Mouse (Mus musculus): ENCODE measurements around the gene Gm45062. TPM values are rescaled to one million over a fixed set of nuclear protein-coding genes. Genes with fewer than 3 reads are reported as not detected.

The Gm45062 gene
- total and polyA plus RNA-seq, 2 experiments from 2014 or later = 2.5 to 8.1 TPM

DNA sequence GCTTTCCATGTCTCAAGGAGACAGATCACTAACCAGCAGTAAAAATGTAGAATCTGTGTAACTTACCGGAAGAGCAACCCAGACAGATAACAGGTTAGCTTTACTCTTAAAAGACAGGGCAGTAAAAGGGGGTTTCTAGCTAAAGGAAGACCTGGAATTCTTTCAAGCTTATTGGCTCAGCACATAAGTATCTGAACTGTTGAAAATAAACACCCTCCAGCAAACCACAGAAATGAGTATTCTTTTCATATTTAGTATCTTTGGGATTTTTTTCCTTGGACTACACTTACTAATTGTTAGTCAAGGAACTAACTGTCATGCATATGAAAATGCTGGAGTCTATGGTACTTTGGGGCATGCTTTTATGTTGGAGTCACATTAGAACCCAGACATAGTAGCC, 89.1 kb downstream of the Gm45062 start:
- H3K27ac ChIP-seq (ENCODE audit: low read depth, low read length) = no peak overlapping the region
- H3K4me1 ChIP-seq (ENCODE audit: insufficient read depth, low read length) = peaks cover 6% of the 10 kb centered on the region; the same call in 1 of the 2 replicates
- no peak for DNase-seq (ENCODE audit: low spot score)
- no peak overlapping the region for H3K4me3 ChIP-seq (ENCODE audit: low read depth, low read length)
- no peak for ATAC-seq (ENCODE audit: low FRiP score)
- TF ChIP-seq CTCF (IDR thresholded peaks at IDR 0.05) = no peak
- H3K36me3 ChIP-seq (ENCODE audit: insufficient read depth, low read length) = no peaks in the 10 kb centered on the region
- H3K27me3 ChIP-seq (ENCODE audit: insufficient read depth, low read length) = no peaks in the 10 kb centered on the region
- WGBS = 89% methylated on average over 1 of the region's 1 CpGs
- H3K9me3 ChIP-seq (ENCODE audit: low read length) = no peaks in the 10 kb centered on the region
- H3K9ac ChIP-seq (replicated peaks; ENCODE audit: low read length, poor library complexity, severe bottlenecking) = no peak overlapping the region
- H3K4me2 ChIP-seq (ENCODE audit: low read depth, low read length, poor library complexity, severe bottlenecking) = no peak overlapping the region

DNA sequence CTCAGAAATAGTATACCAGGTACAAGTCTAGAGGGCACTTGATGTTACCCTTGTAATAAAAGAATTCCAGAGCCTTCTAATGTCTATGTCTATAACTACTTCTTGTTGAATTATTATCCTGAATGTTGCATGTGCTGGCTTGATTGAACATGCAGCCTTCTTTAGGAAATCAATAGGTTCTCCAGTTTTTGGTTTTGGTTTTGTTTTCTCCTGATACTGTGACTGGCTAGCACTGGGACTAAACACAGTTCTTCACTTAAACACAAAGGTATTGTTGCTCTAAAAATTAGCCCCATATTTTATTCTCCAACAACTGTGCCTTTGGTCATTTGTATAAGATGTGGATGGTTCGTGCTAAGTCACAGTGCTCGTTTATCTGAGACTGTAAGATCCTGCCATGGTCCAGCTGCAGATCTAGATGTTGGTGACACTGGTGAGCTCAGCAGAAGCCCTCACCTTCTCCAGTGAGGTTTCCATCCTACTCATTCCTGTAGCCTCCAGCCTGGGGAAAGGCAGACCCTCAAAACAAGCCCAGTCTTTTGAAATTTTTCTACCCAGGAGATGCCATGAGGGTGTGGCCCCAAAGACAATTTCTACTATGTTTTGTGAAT, 89.9 kb downstream of the Gm45062 start:
- DNase-seq (ENCODE audit: low spot score) (no peak), ATAC-seq (ENCODE audit: low FRiP score) (no peak)
- Histone ChIP-seq H3K9ac (replicated peaks; ENCODE audit: low read length, poor library complexity, severe bottlenecking) (no peak overlapping the region), H3K27ac (ENCODE audit: low read depth, low read length) (no peak overlapping the region), H3K27me3 (ENCODE audit: insufficient read depth, low read length) (no peaks in the 10 kb centered on the region), H3K4me3 (ENCODE audit: low read depth, low read length) (no peak overlapping the region), H3K36me3 (ENCODE audit: insufficient read depth, low read length) (no peaks in the 10 kb centered on the region), H3K4me2 (ENCODE audit: low read depth, low read length, poor library complexity, severe bottlenecking) (no peak overlapping the region), H3K9me3 (ENCODE audit: low read length) (no peaks in the 10 kb centered on the region), H3K4me1 (ENCODE audit: insufficient read depth, low read length) (peaks cover 14% of the 10 kb centered on the region; the same call in 1 of the 2 replicates)
- 82% methylated on average over 2 of the region's 2 CpGs for WGBS
- no peak for TF ChIP-seq CTCF (IDR thresholded peaks at IDR 0.05)

DNA sequence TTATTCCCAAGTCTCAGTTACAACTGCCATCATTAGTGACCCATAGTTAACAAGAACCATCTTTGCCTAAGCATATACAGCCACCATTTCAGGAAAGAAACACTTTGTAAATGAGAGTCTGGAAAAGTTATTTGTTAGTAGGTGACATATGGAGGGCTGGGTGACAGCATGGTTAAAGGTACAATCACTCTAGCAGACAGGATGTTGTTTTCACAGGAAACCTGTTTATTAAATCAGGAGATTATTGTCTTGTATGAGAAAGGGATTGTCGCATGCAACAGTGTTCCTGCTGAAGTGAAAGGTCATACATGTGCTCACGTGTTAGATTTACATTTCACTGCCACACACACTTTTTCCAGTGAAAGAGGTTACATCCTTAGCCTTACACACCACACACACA, 92.3 kb downstream of the Gm45062 start:
- TF ChIP-seq CTCF (IDR thresholded peaks at IDR 0.05) = no peak
- 79% methylated on average over 2 of the region's 2 CpGs for WGBS
- Histone ChIP-seq H3K27ac (ENCODE audit: low read depth, low read length) (no peak overlapping the region), H3K9ac (replicated peaks; ENCODE audit: low read length, poor library complexity, severe bottlenecking) (no peak overlapping the region), H3K4me1 (ENCODE audit: insufficient read depth, low read length) (peaks cover 14% of the 10 kb centered on the region; the same call in 1 of the 2 replicates), H3K27me3 (ENCODE audit: insufficient read depth, low read length) (no peaks in the 10 kb centered on the region), H3K4me2 (ENCODE audit: low read depth, low read length, poor library complexity, severe bottlenecking) (no peak overlapping the region), H3K9me3 (ENCODE audit: low read length) (no peaks in the 10 kb centered on the region), H3K36me3 (ENCODE audit: insufficient read depth, low read length) (no peaks in the 10 kb centered on the region), H3K4me3 (ENCODE audit: low read depth, low read length) (no peak overlapping the region)
- ATAC-seq (ENCODE audit: low FRiP score) (no peak), DNase-seq (ENCODE audit: low spot score) (no peak)

DNA sequence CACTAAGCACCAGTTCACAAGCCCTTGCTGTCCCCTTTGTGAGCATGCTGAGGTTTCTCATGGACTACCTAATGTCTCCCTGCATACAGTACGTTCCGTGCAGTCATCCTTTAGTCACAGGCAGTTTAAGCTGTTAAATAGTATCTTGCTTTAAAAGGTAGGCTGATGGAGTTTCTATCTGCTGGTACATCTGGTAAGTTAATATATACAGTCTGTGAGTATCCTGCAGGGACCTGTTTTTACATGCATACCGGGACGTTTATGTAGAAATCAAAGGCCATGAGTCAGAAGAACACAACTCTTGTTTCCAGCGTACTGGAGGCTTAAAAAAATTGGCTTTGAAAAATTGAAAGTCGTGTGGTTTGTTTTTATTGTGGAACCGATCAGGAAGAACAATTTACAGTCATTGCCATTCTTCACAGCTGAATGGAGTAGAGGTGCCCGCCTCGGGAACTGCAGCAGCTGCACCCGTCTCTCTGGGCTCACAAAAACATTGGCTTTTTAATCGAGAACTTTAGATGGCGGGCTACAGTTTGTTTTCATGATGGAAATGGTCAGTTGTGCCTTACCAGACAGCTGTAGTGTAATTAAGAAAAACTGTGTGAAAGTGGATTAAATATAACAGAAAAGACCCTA, 93.4 kb downstream of the Gm45062 start:
- Histone ChIP-seq H3K4me3 (ENCODE audit: low read depth, low read length) (peak overlapping the region; percentile 10; the same call in 1 of the 2 replicates), H3K27ac (ENCODE audit: low read depth, low read length) (no peak overlapping the region), H3K27me3 (ENCODE audit: insufficient read depth, low read length) (no peaks in the 10 kb centered on the region), H3K36me3 (ENCODE audit: insufficient read depth, low read length) (no peaks in the 10 kb centered on the region), H3K4me2 (ENCODE audit: low read depth, low read length, poor library complexity, severe bottlenecking) (peak overlapping the region; percentile 33), H3K4me1 (ENCODE audit: insufficient read depth, low read length) (peaks cover 14% of the 10 kb centered on the region; the same call in 1 of the 2 replicates), H3K9me3 (ENCODE audit: low read length) (no peaks in the 10 kb centered on the region), H3K9ac (replicated peaks; ENCODE audit: low read length, poor library complexity, severe bottlenecking) (no peak overlapping the region)
- peak; percentile 25 for DNase-seq (ENCODE audit: low spot score)
- 9% methylated on average over 12 of the region's 12 CpGs for WGBS
- no peak for TF ChIP-seq CTCF (IDR thresholded peaks at IDR 0.05)
- ATAC-seq (ENCODE audit: low FRiP score) = 0 out of 2 replicates have a peak, but pooled peaks have one; percentile 52

DNA sequence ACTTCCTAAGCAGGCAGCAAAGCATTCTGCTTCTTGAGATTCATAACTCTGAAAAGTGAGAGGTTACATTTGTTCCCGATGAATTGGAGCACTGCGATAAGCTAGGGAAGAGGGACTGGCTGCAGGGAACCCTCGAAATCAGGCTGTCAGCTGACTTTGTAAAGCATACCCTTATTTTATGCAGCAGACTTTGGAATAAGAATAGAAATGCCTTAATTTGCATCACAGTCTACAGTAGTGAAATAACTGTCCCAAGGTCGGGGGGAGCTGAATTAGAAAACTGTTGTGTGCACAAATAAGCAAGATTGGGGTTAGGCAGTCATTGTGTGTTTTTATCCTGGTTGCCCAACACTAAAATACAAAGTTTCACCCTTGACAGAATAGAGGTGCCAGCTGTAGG, 94.2 kb downstream of the Gm45062 start:
- no peak for DNase-seq (ENCODE audit: low spot score)
- no peak for ATAC-seq (ENCODE audit: low FRiP score)

DNA sequence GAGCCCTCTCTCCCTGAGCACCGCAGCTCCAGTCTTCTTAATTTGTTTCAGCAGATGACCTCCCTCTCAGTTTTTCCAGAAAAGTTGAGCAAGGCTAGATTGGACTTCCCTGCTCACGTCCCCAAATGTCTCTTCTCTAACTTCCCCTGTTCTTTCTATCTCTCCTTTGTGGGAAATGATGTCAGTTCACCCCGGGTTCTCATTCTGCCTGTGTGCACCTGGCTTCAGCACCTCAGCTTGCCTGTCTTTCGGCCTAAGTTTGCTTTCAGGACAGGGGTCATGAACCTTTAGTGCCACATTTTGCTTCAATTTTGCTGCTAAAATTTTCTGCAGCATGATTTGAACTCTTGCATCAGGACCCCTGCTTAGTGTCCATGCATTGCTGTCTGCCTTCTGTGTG, 95.6 kb downstream of the Gm45062 start:
- no peak overlapping the region for H3K4me3 ChIP-seq (ENCODE audit: low read depth, low read length)
- ATAC-seq (ENCODE audit: low FRiP score) (no peak), DNase-seq (ENCODE audit: low spot score) (no peak)
- H3K27ac ChIP-seq (ENCODE audit: low read depth, low read length) = no peak overlapping the region
- H3K9me3 ChIP-seq (ENCODE audit: low read length) = no peaks in the 10 kb centered on the region
- no peak overlapping the region for H3K4me2 ChIP-seq (ENCODE audit: low read depth, low read length, poor library complexity, severe bottlenecking)
- H3K27me3 ChIP-seq (ENCODE audit: insufficient read depth, low read length) = no peaks in the 10 kb centered on the region
- TF ChIP-seq CTCF (IDR thresholded peaks at IDR 0.05) = no peak
- no peaks in the 10 kb centered on the region for H3K36me3 ChIP-seq (ENCODE audit: insufficient read depth, low read length)
- H3K9ac ChIP-seq (replicated peaks; ENCODE audit: low read length, poor library complexity, severe bottlenecking) = no peak overlapping the region
- H3K4me1 ChIP-seq (ENCODE audit: insufficient read depth, low read length) = peaks cover 14% of the 10 kb centered on the region; the same call in 1 of the 2 replicates
- WGBS = 91% methylated on average over 4 of the region's 4 CpGs

More for the DNA sequence above, 94.2 kb downstream of the Gm45062 start:
- WGBS = 22% methylated on average over 4 of the region's 4 CpGs
- Histone ChIP-seq H3K27ac (ENCODE audit: low read depth, low read length) (no peak overlapping the region), H3K4me1 (ENCODE audit: insufficient read depth, low read length) (peaks cover 14% of the 10 kb centered on the region; the same call in 1 of the 2 replicates), H3K27me3 (ENCODE audit: insufficient read depth, low read length) (no peaks in the 10 kb centered on the region), H3K4me3 (ENCODE audit: low read depth, low read length) (no peak overlapping the region), H3K9ac (replicated peaks; ENCODE audit: low read length, poor library complexity, severe bottlenecking) (peak overlapping the region; percentile 39), H3K9me3 (ENCODE audit: low read length) (no peaks in the 10 kb centered on the region), H3K4me2 (ENCODE audit: low read depth, low read length, poor library complexity, severe bottlenecking) (no peak overlapping the region), H3K36me3 (ENCODE audit: insufficient read depth, low read length) (no peaks in the 10 kb centered on the region)
- TF ChIP-seq CTCF (IDR thresholded peaks at IDR 0.05) = no peak

All from midbrain, postnatal 0 days (tissue).